In genomic region chr12:108653358-108654335, GRCm38 (mm10) we compare ENCODE assay signal across 15 mouse cellular contexts. TPM values are rescaled to one million over a fixed set of nuclear protein-coding genes. Genes with fewer than 3 reads are reported as not detected.
DNase-seq lines count a peak whose midpoint lies in the region; ATAC-seq and TF ChIP-seq lines count a peak whose summit lies in the region.
"Had no signal": no experiment of that assay in that cellular context is flagged by ENCODE, and none has a peak within 500 bp of the region (broad histone marks: within the 10 kb centered on the region; RNA-seq: fewer than 3 reads in every experiment).

No protein-coding gene starts in this region.

- H3K4me1 ChIP-seq in megakaryocyte, embryonic 14.5 days, result peaks cover 28% of the 10 kb centered on the region
- H3K4me1 ChIP-seq in small intestine, adult 2 months (ENCODE audit: control insufficient read depth, insufficient read depth, insufficient read length, low read length), result peaks cover 13% of the 10 kb centered on the region; the same call in 1 of the 2 replicates
- H3K4me1 ChIP-seq in midbrain, embryonic 16.5 days (ENCODE audit: control insufficient read depth, insufficient read depth, low read length), result no peaks in the 10 kb centered on the region
- H3K4me1 ChIP-seq: neural tube, embryonic 13.5 days had no signal

- H3K36me3 ChIP-seq in megakaryocyte, embryonic 14.5 days (replicated peaks; ENCODE audit: low read length), result peaks cover 2% of the 10 kb centered on the region
- peaks cover 14% of the 10 kb centered on the region for H3K36me3 ChIP-seq in small intestine, adult 2 months (ENCODE audit: control insufficient read depth, insufficient read depth, low read length)
- peaks cover 17% of the 10 kb centered on the region for H3K36me3 ChIP-seq in midbrain, embryonic 16.5 days (ENCODE audit: control insufficient read depth, insufficient read depth, low read length)

- no peak for ATAC-seq in megakaryocyte, adult 5-6 weeks (ENCODE audit: poor library complexity, severe bottlenecking)
- no peak for ATAC-seq in midbrain, embryonic 16.5 days
- ATAC-seq: Patski had no signal

- peaks cover 46% of the 10 kb centered on the region for H3K27me3 ChIP-seq in megakaryocyte, embryonic 14.5 days (replicated peaks)
- H3K27me3 ChIP-seq in small intestine, adult 2 months (ENCODE audit: control insufficient read depth, insufficient read depth, low read length), result no peaks in the 10 kb centered on the region
- H3K27me3 ChIP-seq in midbrain, embryonic 16.5 days (ENCODE audit: control insufficient read depth, insufficient read depth, low read depth, low read length), result no peaks in the 10 kb centered on the region
- H3K27me3 ChIP-seq: neural tube, embryonic 13.5 days; Patski had no signal

- WGBS in small intestine, adult 2 months, result 34% methylated on average over 11 of the region's 11 CpGs
- WGBS in midbrain, embryonic 16.5 days, result 89% methylated on average over 11 of the region's 11 CpGs

- TF ChIP-seq POLR2A in small intestine, adult 2 months (IDR thresholded peaks at IDR 0.05; ENCODE audit: low read depth, low read length), result no peak

- no peak for TF ChIP-seq CTCF in small intestine, adult 2 months (IDR thresholded peaks at IDR 0.05; ENCODE audit: extremely low read depth, insufficient read length, insufficient replicate concordance, low read depth, low read length)

- 0 out of 2 replicates have a peak overlapping the region, but pooled peaks have one; percentile 1 for H3K27ac ChIP-seq in small intestine, adult 2 months (ENCODE audit: insufficient read depth, low read depth, low read length)
- no peak overlapping the region for H3K27ac ChIP-seq in midbrain, embryonic 16.5 days (ENCODE audit: low read length)
- H3K27ac ChIP-seq: heart, embryonic 10.5 days; neural tube, embryonic 13.5 days had no signal

- H3K9me3 ChIP-seq in megakaryocyte, embryonic 14.5 days, result no peaks in the 10 kb centered on the region
- no peaks in the 10 kb centered on the region for H3K9me3 ChIP-seq in midbrain, embryonic 16.5 days (replicated peaks; ENCODE audit: control insufficient read depth, low read length, poor library complexity, severe bottlenecking)
- H3K9me3 ChIP-seq: heart, embryonic 10.5 days; neural tube, embryonic 13.5 days had no signal

- peak; percentile 69 for DNase-seq in ZHBTc4 (ENCODE audit: low read depth, low spot score)
- peak; percentile 58 to 79 for DNase-seq in kidney, postnatal 25 days
- DNase-seq in adrenal gland, postnatal 14 days, result no peak
- no peak for DNase-seq in urinary bladder, adult 18-20 months (ENCODE audit: low spot score in 2 of 2)
- DNase-seq: adrenal gland, postnatal 36 days; B cell, adult 2 months; cerebellum, adult 11-12 months; lung, adult 18-20 months had no signal

- no peak overlapping the region for H3K4me2 ChIP-seq in midbrain, embryonic 16.5 days (ENCODE audit: low read length)
- H3K4me2 ChIP-seq: neural tube, embryonic 13.5 days had no signal

- H3K4me3 ChIP-seq in megakaryocyte, embryonic 14.5 days (replicated peaks), result peak overlapping the region; percentile 70
- no peak overlapping the region for H3K4me3 ChIP-seq in small intestine, adult 2 months (ENCODE audit: low read depth, low read length)
- H3K4me3 ChIP-seq in midbrain, embryonic 16.5 days (ENCODE audit: low read depth, low read length), result no peak overlapping the region
- H3K4me3 ChIP-seq: heart, embryonic 10.5 days; neural tube, embryonic 13.5 days had no signal

- no peak overlapping the region for H3K9ac ChIP-seq in midbrain, embryonic 16.5 days (ENCODE audit: low read depth, low read length)
- H3K9ac ChIP-seq: neural tube, embryonic 13.5 days had no signal

RNA-seq across cellular contexts. Expression of gene Degs2, which starts 48.5 kb away (rescaled TPM):
- not detected in 2 replicates for polyA plus RNA-seq in megakaryocyte, embryonic 14.5 days (2012; ENCODE audit: insufficient read depth, low replicate concordance)
- total RNA-seq in megakaryocyte, adult 5-6 weeks (2015), result 0.41 TPM in 1 of 2 replicates, not detected in the other
- total RNA-seq in megakaryocyte, adult 5-6 weeks (2017), result 0.26 TPM in 1 of 2 replicates, not detected in the other
- polyA plus RNA-seq in small intestine, adult 2 months (2012; rRNA removed), result 211 and 406 TPM in 2 replicates
- not detected in 2 replicates for total RNA-seq in adrenal gland, postnatal 14 days (2021)
- polyA plus RNA-seq in midbrain, embryonic 16.5 days (2015; fragmentation: Nextera tagmentation; extraction: Ambion mirVana), result 2.9 and 3.3 TPM in 2 replicates

Comparison
In these comparisons a context has a peak if more than half of its experiments do, and no peak if none do; other contexts are left out.
1. DNase-seq: peak in ZHBTc4 (single experiment) and kidney, postnatal 25 days (2 of 2); none in adrenal gland, postnatal 14 days (single experiment) and urinary bladder, adult 18-20 months (0 of 2).
2. RNA of gene Degs2, which starts 48.5 kb away (polyA plus RNA-seq): 211 to 406 TPM in small intestine, adult 2 months; 2.9 to 3.3 TPM in midbrain, embryonic 16.5 days and not detected in megakaryocyte, embryonic 14.5 days; every median in the first group is over 10 times any median in the second.